Mouse (Mus musculus): Measurements from ENCODE around the gene Rtn1. TPM values are rescaled to one million over a fixed set of nuclear protein-coding genes. Genes with fewer than 3 reads are reported as not detected.

The Rtn1 gene
- polyA plus RNA-seq, 1 experiment from 2014 or later: 84.3 TPM

DNA sequence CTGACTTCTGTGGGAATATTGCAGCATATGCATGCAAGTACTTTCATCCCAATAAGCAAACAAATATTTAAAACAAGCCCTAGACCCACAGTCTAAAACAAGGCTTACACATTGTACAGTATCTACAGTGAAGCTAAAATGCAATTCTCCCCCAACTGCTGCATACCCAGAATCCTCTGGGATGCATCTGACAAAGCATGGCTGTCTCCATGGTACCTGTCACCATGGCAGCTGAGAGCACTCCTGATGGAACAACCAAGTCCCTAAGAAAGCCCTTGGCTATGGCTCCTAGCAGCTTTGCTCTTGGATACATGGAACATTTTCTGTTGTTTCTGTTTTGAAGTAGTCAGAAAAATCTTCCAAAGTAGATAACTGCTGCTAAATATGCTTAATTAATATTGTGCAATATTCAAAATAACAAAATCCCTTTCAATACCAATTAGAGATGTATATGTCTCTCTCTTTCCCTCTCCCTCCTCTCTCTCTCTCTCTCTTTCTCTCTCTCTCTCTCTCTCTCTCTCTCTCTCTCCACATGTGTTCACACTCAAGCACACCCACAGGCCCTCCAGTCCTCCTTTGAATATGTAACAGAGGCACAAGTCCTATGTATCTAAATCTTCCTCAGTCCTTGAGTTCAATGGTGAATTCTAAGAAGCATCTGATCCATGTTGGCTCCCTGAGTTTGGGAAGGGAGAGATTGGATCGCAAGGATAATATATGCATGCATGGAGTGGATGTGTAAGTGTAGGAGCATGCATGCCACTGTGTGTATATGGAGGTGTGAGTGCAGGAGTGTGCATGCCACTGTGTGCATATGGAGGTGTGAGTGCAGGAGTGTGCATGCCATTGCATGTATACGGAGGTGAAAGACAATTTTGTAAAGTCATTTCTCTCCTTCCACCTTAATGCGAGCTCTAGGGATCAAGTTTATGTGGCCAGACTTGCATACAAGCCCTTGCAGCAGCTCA lies 143.3 kb downstream of the Rtn1 start:
- H3K4me2 ChIP-seq (replicated peaks; ENCODE audit: low read depth, low read length): no peak overlapping the region
- no peak overlapping the region for H3K27ac ChIP-seq (ENCODE audit: low read length)
- H3K27me3 ChIP-seq (ENCODE audit: control insufficient read depth, insufficient read depth, low read length): no peaks in the 10 kb centered on the region
- no peaks in the 10 kb centered on the region for H3K36me3 ChIP-seq (ENCODE audit: control insufficient read depth, insufficient read depth, low read length)
- H3K4me3 ChIP-seq (ENCODE audit: low read depth, low read length): no peak overlapping the region
- H3K9me3 ChIP-seq (ENCODE audit: control insufficient read depth, low read depth, low read length): no peaks in the 10 kb centered on the region
- H3K4me1 ChIP-seq (ENCODE audit: control insufficient read depth, insufficient read depth, low read length): no peaks in the 10 kb centered on the region
- no peak overlapping the region for H3K9ac ChIP-seq (replicated peaks; ENCODE audit: low read depth, low read length)
- 92% methylated on average over 3 of the region's 3 CpGs for WGBS
- ATAC-seq (ENCODE audit: insufficient number of reproducible peaks, insufficient read depth, low FRiP score, low read depth): no peak

DNA sequence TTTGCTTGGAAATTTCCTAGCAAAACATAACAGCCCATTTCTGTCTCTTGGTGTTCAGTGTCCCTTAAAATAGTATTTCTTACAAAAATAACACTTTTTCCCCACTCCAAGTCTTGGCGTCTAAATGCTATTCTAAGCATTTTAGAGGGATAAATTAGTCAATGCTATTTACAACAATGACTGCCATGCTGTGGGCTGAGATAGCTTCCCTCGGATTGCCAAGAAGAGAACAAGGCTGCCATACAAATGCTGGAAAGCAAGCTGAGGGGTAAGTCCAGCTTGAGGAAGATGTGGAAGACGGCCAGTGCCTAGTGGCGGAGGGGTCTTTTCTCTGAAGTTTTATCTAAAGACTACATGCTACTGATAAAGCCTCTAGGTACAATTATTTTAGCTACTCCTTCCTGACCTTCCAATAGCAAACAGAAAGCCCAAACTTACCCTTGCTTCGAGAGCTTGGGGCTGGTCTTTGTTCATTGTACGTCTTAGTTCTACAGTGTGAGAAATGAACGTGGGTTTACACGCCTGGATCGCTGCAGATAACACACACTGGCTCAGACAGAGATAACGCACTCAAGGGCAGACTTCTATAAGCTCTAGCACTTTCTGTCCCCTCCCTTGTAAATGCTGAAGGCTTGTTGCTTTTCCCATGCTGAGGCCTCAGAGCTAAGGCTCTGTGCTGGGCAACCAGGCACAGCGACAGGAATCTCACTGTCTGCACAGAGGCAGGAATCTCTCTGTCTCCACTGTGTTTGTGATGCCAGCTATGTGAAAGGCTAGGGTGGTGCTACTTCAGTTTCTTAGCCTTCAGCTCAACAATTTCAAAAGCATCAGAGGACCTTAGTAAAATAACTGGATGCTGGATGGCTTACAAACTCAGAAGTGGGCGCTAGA lies 145.4 kb downstream of the Rtn1 start:
- H3K9ac ChIP-seq (replicated peaks; ENCODE audit: low read depth, low read length): no peak overlapping the region
- ATAC-seq (ENCODE audit: insufficient number of reproducible peaks, insufficient read depth, low FRiP score, low read depth): no peak
- no peak overlapping the region for H3K27ac ChIP-seq (ENCODE audit: low read length)
- no peaks in the 10 kb centered on the region for H3K27me3 ChIP-seq (ENCODE audit: control insufficient read depth, insufficient read depth, low read length)
- no peak overlapping the region for H3K4me2 ChIP-seq (replicated peaks; ENCODE audit: low read depth, low read length)
- no peaks in the 10 kb centered on the region for H3K9me3 ChIP-seq (ENCODE audit: control insufficient read depth, low read depth, low read length)
- no peaks in the 10 kb centered on the region for H3K36me3 ChIP-seq (ENCODE audit: control insufficient read depth, insufficient read depth, low read length)
- WGBS: 61% methylated on average over 12 of the region's 12 CpGs
- H3K4me1 ChIP-seq (ENCODE audit: control insufficient read depth, insufficient read depth, low read length): no peaks in the 10 kb centered on the region
- no peak overlapping the region for H3K4me3 ChIP-seq (ENCODE audit: low read depth, low read length)

DNA sequence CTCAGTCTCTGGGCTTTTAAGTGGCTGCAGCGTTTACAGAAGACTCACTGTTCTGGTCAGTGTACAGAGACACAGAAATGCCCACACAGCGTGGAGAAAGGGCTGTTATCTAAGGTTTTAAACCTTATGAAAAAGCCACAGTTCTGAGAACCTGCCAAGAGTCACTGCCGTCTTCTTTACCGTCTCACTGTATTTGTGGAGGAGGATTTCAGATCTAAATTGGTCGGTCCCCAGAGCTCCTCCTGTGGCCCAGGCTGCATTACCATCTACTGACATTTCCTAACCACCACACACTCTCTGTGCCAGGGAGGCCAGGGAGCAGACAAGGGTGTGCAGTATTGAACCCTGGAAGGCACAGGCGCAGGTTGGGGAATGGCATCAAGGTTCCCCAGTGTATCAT lies 151.9 kb downstream of the Rtn1 start:
- Histone ChIP-seq H3K36me3 (ENCODE audit: control insufficient read depth, insufficient read depth, low read length) (no peaks in the 10 kb centered on the region), H3K4me3 (ENCODE audit: low read depth, low read length) (no peak overlapping the region), H3K4me2 (replicated peaks; ENCODE audit: low read depth, low read length) (no peak overlapping the region), H3K4me1 (ENCODE audit: control insufficient read depth, insufficient read depth, low read length) (no peaks in the 10 kb centered on the region), H3K27me3 (ENCODE audit: control insufficient read depth, insufficient read depth, low read length) (no peaks in the 10 kb centered on the region), H3K9ac (replicated peaks; ENCODE audit: low read depth, low read length) (no peak overlapping the region), H3K27ac (ENCODE audit: low read length) (no peak overlapping the region), H3K9me3 (ENCODE audit: control insufficient read depth, low read depth, low read length) (no peaks in the 10 kb centered on the region)
- ATAC-seq (ENCODE audit: insufficient number of reproducible peaks, insufficient read depth, low FRiP score, low read depth): no peak
- 54% methylated on average over 6 of the region's 6 CpGs for WGBS

DNA sequence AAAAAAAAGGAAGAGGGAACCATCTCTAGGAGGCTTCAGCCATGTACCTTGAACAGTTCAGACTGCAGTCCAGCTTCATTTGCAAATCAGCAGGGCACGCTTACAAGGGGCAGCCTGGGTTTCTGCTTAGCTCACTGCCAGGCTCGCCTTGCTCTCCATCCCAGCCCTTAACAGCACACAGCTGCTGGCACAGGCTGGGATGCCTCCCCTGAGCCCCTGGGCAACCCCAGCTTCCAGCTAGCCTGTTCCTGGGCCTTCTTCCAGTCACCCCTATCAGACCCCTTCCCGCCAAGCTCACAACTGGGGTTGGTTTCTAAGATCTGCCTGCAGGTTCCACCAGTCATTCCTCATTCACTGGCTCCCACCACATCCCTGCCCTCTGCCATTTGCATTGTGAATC lies 155.8 kb downstream of the Rtn1 start:
- Histone ChIP-seq H3K4me1 (ENCODE audit: control insufficient read depth, insufficient read depth, low read length) (no peaks in the 10 kb centered on the region), H3K4me2 (replicated peaks; ENCODE audit: low read depth, low read length) (no peak overlapping the region), H3K4me3 (ENCODE audit: low read depth, low read length) (no peak overlapping the region), H3K27ac (ENCODE audit: low read length) (no peak overlapping the region), H3K27me3 (ENCODE audit: control insufficient read depth, insufficient read depth, low read length) (no peaks in the 10 kb centered on the region), H3K9ac (replicated peaks; ENCODE audit: low read depth, low read length) (no peak overlapping the region), H3K9me3 (ENCODE audit: control insufficient read depth, low read depth, low read length) (no peaks in the 10 kb centered on the region), H3K36me3 (ENCODE audit: control insufficient read depth, insufficient read depth, low read length) (no peaks in the 10 kb centered on the region)
- ATAC-seq (ENCODE audit: insufficient number of reproducible peaks, insufficient read depth, low FRiP score, low read depth): no peak
- 80% methylated on average over 3 of the region's 3 CpGs for WGBS

DNA sequence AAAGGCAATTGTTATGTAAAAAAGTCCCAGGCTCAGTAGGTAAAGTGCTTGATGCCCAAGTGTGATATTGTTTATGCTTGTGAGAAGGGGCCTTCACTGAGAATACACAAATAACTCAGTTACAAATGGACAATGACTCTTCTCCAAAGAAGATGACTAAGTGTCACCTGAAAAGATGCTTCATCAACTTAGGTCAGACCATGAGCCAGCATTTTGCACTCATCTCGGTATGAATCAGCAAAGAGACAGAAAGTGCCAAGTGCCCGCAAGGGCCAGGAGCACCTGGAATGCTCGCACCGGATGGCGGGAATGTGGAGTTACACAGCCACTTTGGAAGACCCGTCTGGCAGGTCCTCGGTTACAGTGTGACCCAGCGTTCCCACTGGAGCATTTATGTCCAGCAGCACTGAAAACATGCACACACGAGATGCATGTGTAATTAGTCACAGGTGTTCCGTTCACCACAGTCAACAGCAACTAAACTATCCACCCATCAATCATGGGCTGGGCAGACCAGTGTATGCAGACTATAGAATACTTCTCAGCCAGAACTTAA lies 156.9 kb downstream of the Rtn1 start:
- no peak for ATAC-seq (ENCODE audit: insufficient number of reproducible peaks, insufficient read depth, low FRiP score, low read depth)
- WGBS: 76% methylated on average over 10 of the region's 10 CpGs

DNA sequence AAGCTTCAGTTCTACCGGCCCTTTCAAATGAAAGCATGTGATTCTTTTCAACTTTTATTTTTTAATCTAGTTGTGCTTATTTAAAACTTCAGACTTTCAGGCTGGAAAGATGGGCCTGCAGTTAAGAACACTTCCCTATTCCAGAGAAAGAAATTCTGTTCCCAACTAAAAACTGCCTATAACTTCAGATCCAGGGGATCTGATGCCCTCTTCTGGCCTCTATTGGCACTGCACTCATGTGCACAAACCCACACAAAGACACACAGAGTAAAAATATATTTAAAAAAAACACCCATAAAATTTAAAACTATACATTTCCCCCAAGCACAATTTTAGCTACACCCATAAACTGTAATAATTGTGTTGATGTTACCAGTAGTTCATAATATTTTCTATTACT lies 163.9 kb downstream of the Rtn1 start:
- no peak for ATAC-seq (ENCODE audit: insufficient number of reproducible peaks, insufficient read depth, low FRiP score, low read depth)
- H3K9me3 ChIP-seq (ENCODE audit: control insufficient read depth, low read depth, low read length): no peaks in the 10 kb centered on the region
- WGBS: 92% methylated on average over 1 of the region's 1 CpGs
- no peaks in the 10 kb centered on the region for H3K4me1 ChIP-seq (ENCODE audit: control insufficient read depth, insufficient read depth, low read length)
- H3K27me3 ChIP-seq (ENCODE audit: control insufficient read depth, insufficient read depth, low read length): no peaks in the 10 kb centered on the region
- H3K4me3 ChIP-seq (ENCODE audit: low read depth, low read length): no peak overlapping the region
- no peak overlapping the region for H3K9ac ChIP-seq (replicated peaks; ENCODE audit: low read depth, low read length)
- no peaks in the 10 kb centered on the region for H3K36me3 ChIP-seq (ENCODE audit: control insufficient read depth, insufficient read depth, low read length)
- no peak overlapping the region for H3K27ac ChIP-seq (ENCODE audit: low read length)
- no peak overlapping the region for H3K4me2 ChIP-seq (replicated peaks; ENCODE audit: low read depth, low read length)

More for the DNA sequence above, 156.9 kb downstream of the Rtn1 start:
- Histone ChIP-seq H3K9ac (replicated peaks; ENCODE audit: low read depth, low read length) (no peak overlapping the region), H3K27ac (ENCODE audit: low read length) (no peak overlapping the region), H3K4me1 (ENCODE audit: control insufficient read depth, insufficient read depth, low read length) (no peaks in the 10 kb centered on the region), H3K36me3 (ENCODE audit: control insufficient read depth, insufficient read depth, low read length) (no peaks in the 10 kb centered on the region), H3K4me2 (replicated peaks; ENCODE audit: low read depth, low read length) (no peak overlapping the region), H3K4me3 (ENCODE audit: low read depth, low read length) (no peak overlapping the region), H3K27me3 (ENCODE audit: control insufficient read depth, insufficient read depth, low read length) (no peaks in the 10 kb centered on the region), H3K9me3 (ENCODE audit: control insufficient read depth, low read depth, low read length) (no peaks in the 10 kb centered on the region)

DNA sequence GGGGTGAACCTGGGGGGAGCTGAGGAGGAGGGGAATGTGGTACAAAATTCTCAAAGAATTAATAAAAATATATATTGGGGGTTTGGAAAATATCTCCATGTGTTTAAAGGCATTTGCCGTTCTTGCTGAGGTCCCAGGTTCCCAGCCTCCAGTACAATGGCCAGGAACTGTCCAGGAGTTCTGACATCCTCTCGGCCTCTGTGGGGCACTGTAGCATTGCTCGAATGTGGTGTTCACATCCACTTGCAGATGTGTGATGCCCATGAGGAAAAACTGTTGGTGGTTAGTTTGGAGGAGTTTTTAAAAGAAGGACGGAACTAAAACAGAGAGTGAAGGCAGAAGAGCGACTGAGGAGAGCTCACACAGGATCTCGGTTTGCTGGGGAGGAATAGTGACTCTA lies 166.0 kb downstream of the Rtn1 start:
- no peak overlapping the region for H3K4me2 ChIP-seq (replicated peaks; ENCODE audit: low read depth, low read length)
- no peaks in the 10 kb centered on the region for H3K36me3 ChIP-seq (ENCODE audit: control insufficient read depth, insufficient read depth, low read length)
- no peak overlapping the region for H3K4me3 ChIP-seq (ENCODE audit: low read depth, low read length)
- H3K9me3 ChIP-seq (ENCODE audit: control insufficient read depth, low read depth, low read length): no peaks in the 10 kb centered on the region
- H3K4me1 ChIP-seq (ENCODE audit: control insufficient read depth, insufficient read depth, low read length): no peaks in the 10 kb centered on the region
- H3K9ac ChIP-seq (replicated peaks; ENCODE audit: low read depth, low read length): no peak overlapping the region
- H3K27me3 ChIP-seq (ENCODE audit: control insufficient read depth, insufficient read depth, low read length): no peaks in the 10 kb centered on the region
- 61% methylated on average over 6 of the region's 6 CpGs for WGBS
- H3K27ac ChIP-seq (ENCODE audit: low read length): no peak overlapping the region
- no peak for ATAC-seq (ENCODE audit: insufficient number of reproducible peaks, insufficient read depth, low FRiP score, low read depth)

DNA sequence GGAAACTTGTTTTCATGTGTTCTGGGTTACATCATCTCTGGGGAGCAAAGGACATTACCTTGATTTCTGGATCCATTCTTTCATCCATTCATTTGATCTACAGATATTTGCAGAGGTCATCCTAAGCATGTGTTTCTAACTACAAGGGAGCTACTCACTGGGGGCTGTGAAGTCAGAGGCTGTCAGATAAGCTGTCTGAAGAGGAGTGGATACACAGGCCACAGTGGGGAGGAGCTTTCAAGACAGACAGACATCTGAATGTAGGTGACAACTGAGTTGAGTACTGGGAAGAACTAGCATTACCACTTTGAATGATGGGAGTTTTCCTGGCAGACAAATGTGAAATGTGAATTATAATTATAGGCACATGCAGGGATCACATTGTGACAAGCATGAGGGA lies 168.3 kb downstream of the Rtn1 start:
- ATAC-seq (ENCODE audit: insufficient number of reproducible peaks, insufficient read depth, low FRiP score, low read depth): no peak
- H3K27ac ChIP-seq (ENCODE audit: low read length): no peak overlapping the region

More for the DNA sequence above, 168.3 kb downstream of the Rtn1 start:
- H3K36me3 ChIP-seq (ENCODE audit: control insufficient read depth, insufficient read depth, low read length): no peaks in the 10 kb centered on the region
- no peak overlapping the region for H3K4me3 ChIP-seq (ENCODE audit: low read depth, low read length)
- H3K27me3 ChIP-seq (ENCODE audit: control insufficient read depth, insufficient read depth, low read length): 0 out of 2 replicates have a peak, but pooled peaks cover 6% of the 10 kb centered on the region
- H3K9me3 ChIP-seq (ENCODE audit: control insufficient read depth, low read depth, low read length): no peaks in the 10 kb centered on the region
- no peak overlapping the region for H3K4me2 ChIP-seq (replicated peaks; ENCODE audit: low read depth, low read length)
- peaks cover 4% of the 10 kb centered on the region; the same call in 1 of the 2 replicates for H3K4me1 ChIP-seq (ENCODE audit: control insufficient read depth, insufficient read depth, low read length)
- H3K9ac ChIP-seq (replicated peaks; ENCODE audit: low read depth, low read length): no peak overlapping the region

Measured in stomach, embryonic 14.5 days (tissue).